Mouse (Mus musculus): Measurements from ENCODE around the gene Prps1. TPM values are rescaled to one million over a fixed set of nuclear protein-coding genes. Genes with fewer than 3 reads are reported as not detected.

Gene Prps1
- polyA plus RNA-seq, 1 experiment from 2014 or later: 37.7 TPM

DNA sequence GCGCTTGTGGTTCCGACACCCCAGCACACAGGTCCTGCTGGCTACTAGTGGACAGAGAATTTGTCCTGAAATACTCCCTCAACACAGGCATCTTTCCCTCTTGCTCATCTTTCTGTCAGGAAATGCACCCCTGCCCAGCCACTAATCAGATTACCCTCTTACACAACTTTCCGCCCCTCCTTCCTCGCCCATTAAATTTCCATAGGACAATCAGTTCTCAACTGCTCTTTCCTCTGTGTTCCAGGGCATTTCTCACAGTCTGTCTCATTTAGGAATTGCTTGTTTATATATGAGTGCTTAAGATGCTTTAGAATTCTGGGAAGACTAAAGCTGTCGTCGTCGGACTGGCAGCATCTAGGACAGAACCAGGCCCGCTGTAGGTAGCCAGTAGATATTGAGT is 61.9 kb downstream of the Prps1 start:
- H3K36me3 ChIP-seq: no peaks in the 10 kb centered on the region
- peaks cover 28% of the 10 kb centered on the region for H3K27me3 ChIP-seq
- H3K9ac ChIP-seq: no peak overlapping the region
- no peaks in the 10 kb centered on the region for H3K9me3 ChIP-seq
- no peak overlapping the region for H3K27ac ChIP-seq
- ATAC-seq (ENCODE audit: insufficient number of reproducible peaks, low FRiP score, low TSS enrichment, low read depth): no peak
- WGBS: 92% methylated on average over 8 of the region's 8 CpGs
- H3K4me2 ChIP-seq: no peak overlapping the region
- H3K4me3 ChIP-seq: no peak overlapping the region
- peaks cover 8% of the 10 kb centered on the region; the same call in 1 of the 2 replicates for H3K4me1 ChIP-seq

GRCm38 (mm10) chrX:140520146-140521102 is 64.0 kb downstream of the Prps1 start:
- Histone ChIP-seq H3K9me3 (no peaks in the 10 kb centered on the region), H3K36me3 (no peaks in the 10 kb centered on the region), H3K9ac (no peak overlapping the region), H3K4me1 (peaks cover 8% of the 10 kb centered on the region; the same call in 1 of the 2 replicates), H3K27me3 (peaks cover 16% of the 10 kb centered on the region), H3K4me3 (peak overlapping the region; percentile 7; the same call in 1 of the 2 replicates), H3K27ac (peak overlapping the region; percentile 68), H3K4me2 (peak overlapping the region; percentile 34)
- peak; percentile 92 for ATAC-seq (ENCODE audit: insufficient number of reproducible peaks, low FRiP score, low TSS enrichment, low read depth)
- WGBS: 26% methylated on average over 25 of the region's 25 CpGs

DNA sequence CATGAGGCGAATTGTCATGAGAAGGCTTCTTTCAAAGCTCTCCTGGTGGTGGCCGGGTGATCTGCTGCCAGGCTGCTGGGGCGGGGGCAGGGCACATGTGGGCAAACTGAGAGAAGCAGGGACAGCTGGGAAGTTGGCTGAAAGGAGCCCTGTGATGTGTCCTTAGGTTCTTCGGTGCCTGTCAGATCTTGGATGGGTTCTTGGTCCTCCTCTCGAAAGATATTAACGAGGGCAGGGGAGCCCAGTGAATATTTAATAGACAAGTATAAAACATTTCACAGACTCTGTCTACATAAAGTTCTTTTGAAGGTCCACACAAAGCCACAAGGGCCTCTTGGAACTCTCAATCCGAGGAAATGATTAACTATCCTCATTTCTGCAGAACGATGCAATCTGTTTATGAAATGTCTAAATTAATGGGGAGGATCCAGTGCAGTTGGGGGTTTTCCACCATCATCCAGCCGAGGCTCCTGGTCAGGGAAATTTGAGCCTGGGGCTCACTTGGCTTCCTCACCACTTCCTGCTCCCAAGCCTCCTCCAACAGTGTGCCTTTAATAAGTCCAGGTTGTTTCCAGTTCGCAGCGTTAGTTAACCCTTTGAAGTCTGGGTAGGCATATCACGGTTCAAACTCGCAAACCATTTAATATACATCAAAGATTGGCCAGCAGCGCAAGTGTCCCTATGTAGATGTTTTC is 65.8 kb downstream of the Prps1 start:
- WGBS: 44% methylated on average over 14 of the region's 14 CpGs

GRCm38 (mm10) chrX:140524231-140524630 is 67.8 kb downstream of the Prps1 start:
- H3K4me2 ChIP-seq: no peak overlapping the region
- peaks cover 2% of the 10 kb centered on the region; the same call in 1 of the 2 replicates for H3K27me3 ChIP-seq
- peaks cover 8% of the 10 kb centered on the region; the same call in 1 of the 2 replicates for H3K4me1 ChIP-seq
- no peak for ATAC-seq (ENCODE audit: insufficient number of reproducible peaks, low FRiP score, low TSS enrichment, low read depth)
- H3K4me3 ChIP-seq: no peak overlapping the region
- H3K9me3 ChIP-seq: no peaks in the 10 kb centered on the region
- H3K36me3 ChIP-seq: no peaks in the 10 kb centered on the region
- H3K27ac ChIP-seq: no peak overlapping the region
- H3K9ac ChIP-seq: no peak overlapping the region
- 90% methylated on average over 5 of the region's 5 CpGs for WGBS

More for the DNA sequence above, 65.8 kb downstream of the Prps1 start:
- Histone ChIP-seq H3K4me1 (peaks cover 8% of the 10 kb centered on the region; the same call in 1 of the 2 replicates), H3K9ac (no peak overlapping the region), H3K9me3 (no peaks in the 10 kb centered on the region), H3K4me3 (no peak overlapping the region), H3K27ac (no peak overlapping the region), H3K36me3 (no peaks in the 10 kb centered on the region), H3K27me3 (peaks cover 16% of the 10 kb centered on the region), H3K4me2 (no peak overlapping the region)
- no peak for ATAC-seq (ENCODE audit: insufficient number of reproducible peaks, low FRiP score, low TSS enrichment, low read depth)

Other genes with a start within 250 kb of the Prps1 start
- 0.20 and 0.54 TPM in 2 replicates for gene Frmpd3, start 114.3 kb upstream of the Prps1 start, polyA plus RNA-seq (2015; fragmentation: Nextera tagmentation; extraction: Ambion mirVana)
- 131 and 151 TPM in 2 replicates for gene Tsc22d3, start 144.0 kb downstream of the Prps1 start, polyA plus RNA-seq (2015; fragmentation: Nextera tagmentation; extraction: Ambion mirVana)
- 6.3 and 7.4 TPM in 2 replicates for gene Mid2, start 208.0 kb downstream of the Prps1 start, polyA plus RNA-seq (2015; fragmentation: Nextera tagmentation; extraction: Ambion mirVana)